Mouse (Mus musculus): ENCODE data around the gene Tenm3.

GRCm38 (mm10) chr8:48827454-48827853 lies 16.3 kb downstream of the Tenm3 start:
- no peak for TF ChIP-seq SIN3A (IDR thresholded peaks at IDR 0.05; ENCODE audit: low read length)
- TF ChIP-seq GABPA (IDR thresholded peaks at IDR 0.05; ENCODE audit: insufficient replicate concordance, low read depth, low read length) = no peak
- TF ChIP-seq BHLHE40 (IDR thresholded peaks at IDR 0.05; ENCODE audit: low read depth, low read length) = no peak
- TF ChIP-seq MAX (IDR thresholded peaks at IDR 0.05; ENCODE audit: low read length) = no peak
- TF ChIP-seq POLR2A (IDR thresholded peaks at IDR 0.05; ENCODE audit: low read depth, low read length) = no peak
- no peak for TF ChIP-seq USF2 (conservative IDR thresholded peaks at IDR 0.05; ENCODE audit: low read depth, low read length)
- TF ChIP-seq CTCF (conservative IDR thresholded peaks at IDR 0.05 in 1 of 2, IDR thresholded peaks at IDR 0.05 in 1 of 2; ENCODE audit: low read depth in 2 of 2, low read length in 2 of 2) = no peak
- no peak for TF ChIP-seq IRF4 (IDR thresholded peaks at IDR 0.05; ENCODE audit: low read depth, low read length)
- no peak for TF ChIP-seq EP300 (IDR thresholded peaks at IDR 0.05; ENCODE audit: low read length)
- TF ChIP-seq HCFC1 (IDR thresholded peaks at IDR 0.05; ENCODE audit: low read depth, low read length) = no peak
- no peak for TF ChIP-seq USF1 (IDR thresholded peaks at IDR 0.05; ENCODE audit: low read depth, low read length)
- no peak for TF ChIP-seq CHD2 (IDR thresholded peaks at IDR 0.05; ENCODE audit: low read length)
- no peak for TF ChIP-seq E2F4 (IDR thresholded peaks at IDR 0.05; ENCODE audit: insufficient replicate concordance, low read depth, low read length)

All from CH12.LX (cell line).